Mouse (Mus musculus): ENCODE measurements around the gene Gata2. TPM values are rescaled to one million over a fixed set of nuclear protein-coding genes. Genes with fewer than 3 reads are reported as not detected.
"Not testable (repeated sequence)": the region's sequence is repeated elsewhere in the genome, so short reads cannot be mapped to it uniquely, and the experiment has no call there.

The Gata2 gene
- polyA plus RNA-seq (2015; fragmentation: Nextera tagmentation; extraction: Ambion mirVana), result 14.0 and 20.4 TPM in 2 replicates

DNA sequence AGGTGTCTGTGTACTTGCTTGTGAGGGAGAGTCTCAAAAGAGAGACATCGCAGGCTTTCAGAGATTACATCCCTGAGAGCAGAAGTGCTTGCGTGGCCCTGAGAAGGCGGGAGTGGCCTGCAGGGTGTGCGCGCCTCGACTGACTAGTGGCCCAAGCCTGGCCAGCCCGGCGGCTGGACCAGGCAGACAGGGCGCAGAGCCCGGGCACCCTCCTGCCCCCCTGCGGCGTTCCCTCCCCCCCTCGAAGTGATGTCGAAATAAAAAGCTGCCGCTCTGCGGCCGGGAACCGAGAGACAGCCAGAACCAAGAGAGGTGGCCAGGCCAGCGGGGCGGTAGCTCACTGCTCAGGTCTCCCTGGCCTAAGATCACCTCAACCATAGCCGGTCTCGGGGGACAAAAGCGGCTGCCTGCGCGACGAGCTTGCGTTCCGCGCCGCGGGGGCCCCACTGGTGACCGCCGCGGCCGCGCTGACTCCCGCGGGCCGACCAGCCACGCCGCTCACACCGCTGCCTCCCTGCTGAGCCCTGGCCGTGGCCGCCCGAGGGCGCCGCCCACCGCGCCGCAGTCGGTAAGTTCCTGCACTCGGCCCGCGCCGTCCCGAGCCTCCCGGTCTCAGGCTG is at the start of gene Gata2:
Gene Gata2, plus strand, starts transcription at position 459 of the 620 bp plus-strand sequence.
- H3K4me1 ChIP-seq (replicated peaks), result peaks cover 54% of the 10 kb centered on the region
- 3% methylated on average over 57 of the region's 57 CpGs for WGBS

GRCm38 (mm10) chr6:88145793-88146192 is 47.9 kb upstream of the Gata2 start:
- H3K9ac ChIP-seq, result no peak overlapping the region
- H3K27ac ChIP-seq, result no peak overlapping the region
- ATAC-seq (replicated peaks; ENCODE audit: insufficient number of reproducible peaks, insufficient read depth, low FRiP score, low read depth), result no peak
- H3K4me3 ChIP-seq, result no peak overlapping the region
- no peaks in the 10 kb centered on the region for H3K27me3 ChIP-seq
- no peaks in the 10 kb centered on the region for H3K9me3 ChIP-seq (replicated peaks)
- WGBS, result 70% methylated on average over 4 of the region's 4 CpGs
- H3K4me1 ChIP-seq (replicated peaks), result peaks cover 13% of the 10 kb centered on the region
- no peak overlapping the region for H3K4me2 ChIP-seq
- no peaks in the 10 kb centered on the region for H3K36me3 ChIP-seq

More for the DNA sequence above, at the start of gene Gata2:
- H3K4me2 ChIP-seq, result peak within 1 kb of the TSS; percentile 74
- no peak within 1 kb of the TSS; the same call in 1 of the 2 replicates for H3K27ac ChIP-seq
- peak within 1 kb of the TSS; percentile 43 for H3K4me3 ChIP-seq
- peak within 1 kb of the TSS; percentile 47 for H3K9ac ChIP-seq
- H3K9me3 ChIP-seq (replicated peaks), result no peaks in the 10 kb centered on the region
- peaks cover 99% of the 10 kb centered on the region for H3K27me3 ChIP-seq
- H3K36me3 ChIP-seq, result no peaks in the 10 kb centered on the region
- no peak for ATAC-seq (replicated peaks; ENCODE audit: insufficient number of reproducible peaks, insufficient read depth, low FRiP score, low read depth)

GRCm38 (mm10) chr6:88146576-88146975 is 47.1 kb upstream of the Gata2 start:
- ATAC-seq (replicated peaks; ENCODE audit: insufficient number of reproducible peaks, insufficient read depth, low FRiP score, low read depth), result no peak
- Histone ChIP-seq H3K9me3 (replicated peaks) (no peaks in the 10 kb centered on the region), H3K4me3 (no peak overlapping the region), H3K27ac (no peak overlapping the region), H3K27me3 (no peaks in the 10 kb centered on the region), H3K9ac (no peak overlapping the region), H3K36me3 (no peaks in the 10 kb centered on the region), H3K4me1 (replicated peaks) (peaks cover 11% of the 10 kb centered on the region), H3K4me2 (no peak overlapping the region)
- WGBS, result 65% methylated on average over 8 of the region's 8 CpGs

GRCm38 (mm10) chr6:88147411-88148003 is 46.2 kb upstream of the Gata2 start:
- H3K9me3 ChIP-seq (replicated peaks), result no peaks in the 10 kb centered on the region
- ATAC-seq (replicated peaks; ENCODE audit: insufficient number of reproducible peaks, insufficient read depth, low FRiP score, low read depth), result peak; percentile 56; the same call in 1 of the 2 replicates
- no peak overlapping the region for H3K4me3 ChIP-seq
- H3K36me3 ChIP-seq, result no peaks in the 10 kb centered on the region
- 59% methylated on average over 16 of the region's 16 CpGs for WGBS
- no peak overlapping the region for H3K27ac ChIP-seq
- no peak overlapping the region for H3K9ac ChIP-seq
- H3K27me3 ChIP-seq, result no peaks in the 10 kb centered on the region
- peak overlapping the region; percentile 16; the same call in 1 of the 2 replicates for H3K4me2 ChIP-seq
- peaks cover 11% of the 10 kb centered on the region for H3K4me1 ChIP-seq (replicated peaks)

DNA sequence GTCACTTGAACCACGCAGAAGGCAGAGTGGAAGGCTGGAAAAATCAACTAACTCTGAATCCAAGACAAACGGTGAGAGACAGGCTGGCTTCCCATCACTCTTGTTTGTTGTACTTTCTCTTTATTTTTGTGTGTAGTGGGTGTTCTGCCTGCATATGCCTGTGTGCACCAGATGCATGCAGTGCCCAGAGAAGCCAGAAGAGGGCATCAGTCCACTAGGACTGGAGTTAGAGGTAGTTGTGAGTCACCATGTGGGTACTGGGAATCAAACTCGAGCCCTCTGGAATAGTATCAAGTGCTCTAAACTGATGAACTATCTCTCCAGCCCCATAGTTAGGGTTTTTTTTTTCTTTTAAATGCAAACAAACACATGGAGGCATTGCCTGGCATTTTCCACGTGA is 42.4 kb upstream of the Gata2 start:
- no peaks in the 10 kb centered on the region for H3K9me3 ChIP-seq (replicated peaks)
- H3K27ac ChIP-seq, result no peak overlapping the region
- no peak for ATAC-seq (replicated peaks; ENCODE audit: insufficient number of reproducible peaks, insufficient read depth, low FRiP score, low read depth)
- H3K9ac ChIP-seq, result no peak overlapping the region
- peaks cover 11% of the 10 kb centered on the region for H3K4me1 ChIP-seq (replicated peaks)
- 0 out of 2 replicates have a peak, but pooled peaks cover 5% of the 10 kb centered on the region for H3K27me3 ChIP-seq
- H3K4me3 ChIP-seq, result no peak overlapping the region
- H3K4me2 ChIP-seq, result no peak overlapping the region
- 66% methylated on average over 4 of the region's 4 CpGs for WGBS
- no peaks in the 10 kb centered on the region for H3K36me3 ChIP-seq

DNA sequence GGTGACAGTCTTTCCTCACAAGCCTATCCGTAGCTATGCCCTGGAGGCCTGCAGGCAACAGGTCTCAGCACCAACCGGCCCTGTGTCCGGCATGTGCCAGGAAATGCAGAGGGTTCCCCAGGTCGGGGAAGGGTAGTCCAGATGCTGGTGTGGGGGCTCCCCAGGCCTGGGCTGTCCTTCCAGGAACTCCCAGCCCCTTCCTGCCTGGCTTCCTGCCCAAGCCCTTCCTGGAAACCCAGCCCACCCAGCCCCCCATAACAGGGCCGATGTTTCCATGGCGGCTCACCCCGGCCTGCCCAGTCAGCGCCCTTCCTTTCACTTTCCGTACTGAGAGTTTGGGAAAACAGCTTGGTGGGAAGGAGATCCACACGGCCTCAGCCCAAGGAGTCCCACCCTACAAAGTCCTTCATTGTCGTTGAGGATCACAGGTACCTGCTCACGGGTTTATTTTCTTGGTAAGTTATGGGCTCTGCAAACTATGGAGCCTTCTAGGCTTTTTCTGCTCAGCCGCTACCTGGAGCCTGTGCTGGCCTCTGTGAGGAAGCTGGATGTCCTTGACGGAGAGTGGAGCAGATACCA is 41.5 kb upstream of the Gata2 start:
- WGBS, result 56% methylated on average over 14 of the region's 14 CpGs
- peak; percentile 30; the same call in 1 of the 2 replicates for ATAC-seq (replicated peaks; ENCODE audit: insufficient number of reproducible peaks, insufficient read depth, low FRiP score, low read depth)
- no peak overlapping the region for H3K4me3 ChIP-seq

GRCm38 (mm10) chr6:88152979-88153378 is 40.7 kb upstream of the Gata2 start:
- ATAC-seq (replicated peaks; ENCODE audit: insufficient number of reproducible peaks, insufficient read depth, low FRiP score, low read depth), result no peak
- 64% methylated on average over 6 of the region's 6 CpGs for WGBS
- no peaks in the 10 kb centered on the region for H3K36me3 ChIP-seq
- peak overlapping the region; percentile 6; the same call in 1 of the 2 replicates for H3K4me2 ChIP-seq
- H3K27me3 ChIP-seq, result 0 out of 2 replicates have a peak, but pooled peaks cover 5% of the 10 kb centered on the region
- no peak overlapping the region for H3K9ac ChIP-seq
- no peaks in the 10 kb centered on the region for H3K9me3 ChIP-seq (replicated peaks)
- peak overlapping the region; percentile 52 for H3K27ac ChIP-seq
- no peaks in the 10 kb centered on the region for H3K4me1 ChIP-seq (replicated peaks)
- no peak overlapping the region for H3K4me3 ChIP-seq

More for the DNA sequence above, 41.5 kb upstream of the Gata2 start:
- no peak overlapping the region for H3K9ac ChIP-seq
- H3K27ac ChIP-seq, result peak overlapping the region; percentile 52
- peaks cover 6% of the 10 kb centered on the region for H3K4me1 ChIP-seq (replicated peaks)
- H3K27me3 ChIP-seq, result 0 out of 2 replicates have a peak, but pooled peaks cover 5% of the 10 kb centered on the region
- H3K36me3 ChIP-seq, result no peaks in the 10 kb centered on the region
- peak overlapping the region; percentile 6; the same call in 1 of the 2 replicates for H3K4me2 ChIP-seq
- no peaks in the 10 kb centered on the region for H3K9me3 ChIP-seq (replicated peaks)

DNA sequence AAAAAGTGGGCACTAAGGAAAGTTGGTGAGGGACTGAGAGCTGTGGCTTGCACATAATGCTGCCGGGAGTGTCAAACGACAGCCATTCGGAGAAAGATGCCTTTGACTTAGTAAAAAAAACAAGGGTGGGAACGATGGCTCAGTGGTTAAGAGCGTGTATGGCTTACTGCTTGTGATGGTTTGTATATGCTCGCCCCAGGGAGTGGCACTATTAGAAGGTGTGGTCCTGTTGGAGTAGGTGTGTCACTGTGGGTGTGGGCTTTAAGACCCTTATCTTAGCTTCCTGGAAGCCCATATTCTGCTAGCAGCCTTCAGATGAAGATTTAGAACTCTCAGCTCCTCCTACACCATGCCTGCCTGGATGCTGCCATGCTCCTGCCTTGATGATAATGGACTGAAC is 38.1 kb upstream of the Gata2 start:
- H3K4me2 ChIP-seq; H3K36me3 ChIP-seq; H3K9ac ChIP-seq; H3K9me3 ChIP-seq (replicated peaks); H3K27ac ChIP-seq; H3K4me1 ChIP-seq (replicated peaks); H3K4me3 ChIP-seq; ATAC-seq (replicated peaks; ENCODE audit: insufficient number of reproducible peaks, insufficient read depth, low FRiP score, low read depth); H3K27me3 ChIP-seq: not testable (repeated sequence)
- 86% methylated on average over 6 of the region's 6 CpGs for WGBS

DNA sequence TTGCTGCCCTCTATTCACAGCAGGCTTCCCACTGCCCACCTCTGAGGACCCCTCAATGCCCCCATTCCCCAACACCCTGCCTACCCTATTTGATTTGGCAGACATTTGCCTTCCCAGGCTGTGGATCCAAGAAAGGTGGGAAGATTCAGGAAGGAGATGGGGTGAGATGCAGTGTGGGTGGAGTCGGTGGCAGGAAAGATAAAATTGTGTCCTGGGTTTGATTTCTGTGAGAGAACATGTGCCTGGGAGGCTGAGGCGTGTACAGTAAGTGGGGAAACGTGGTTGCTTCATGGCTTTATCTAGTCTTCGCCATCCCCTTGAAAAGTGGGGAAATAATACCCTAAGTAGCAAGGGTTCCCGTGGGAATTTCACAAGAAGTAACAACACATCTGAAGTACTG is 34.9 kb upstream of the Gata2 start:
- H3K4me1 ChIP-seq (replicated peaks), result no peaks in the 10 kb centered on the region
- 0 out of 2 replicates have a peak, but pooled peaks cover 5% of the 10 kb centered on the region for H3K27me3 ChIP-seq
- no peaks in the 10 kb centered on the region for H3K9me3 ChIP-seq (replicated peaks)
- H3K4me2 ChIP-seq, result no peak overlapping the region
- 76% methylated on average over 5 of the region's 5 CpGs for WGBS
- no peak overlapping the region for H3K4me3 ChIP-seq
- no peak for ATAC-seq (replicated peaks; ENCODE audit: insufficient number of reproducible peaks, insufficient read depth, low FRiP score, low read depth)
- H3K9ac ChIP-seq, result no peak overlapping the region
- H3K27ac ChIP-seq, result no peak overlapping the region
- no peaks in the 10 kb centered on the region for H3K36me3 ChIP-seq

DNA sequence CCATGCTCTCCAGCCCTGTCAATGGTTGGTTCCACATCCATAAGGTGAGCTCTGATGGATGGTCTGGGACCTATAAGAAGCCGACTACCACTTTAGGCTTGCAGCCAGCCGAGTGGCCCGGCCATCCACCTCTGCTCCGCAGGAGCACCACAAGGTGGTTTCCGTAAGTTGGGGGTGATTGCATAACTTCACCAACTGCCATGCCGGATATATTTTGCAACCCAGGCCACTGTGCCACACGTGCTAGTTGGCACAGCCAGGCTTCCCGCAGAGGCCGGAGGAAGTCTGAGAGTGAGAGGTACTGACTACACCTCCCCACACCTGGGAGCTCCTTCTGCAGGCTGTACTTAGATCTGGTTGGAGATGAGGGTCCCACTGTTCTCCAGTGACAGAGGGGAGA is 27.6 kb upstream of the Gata2 start:
- Histone ChIP-seq H3K4me2 (no peak overlapping the region), H3K9ac (no peak overlapping the region), H3K9me3 (replicated peaks) (no peaks in the 10 kb centered on the region), H3K36me3 (no peaks in the 10 kb centered on the region), H3K4me1 (replicated peaks) (no peaks in the 10 kb centered on the region), H3K27me3 (no peaks in the 10 kb centered on the region; the same call in 1 of the 2 replicates), H3K27ac (no peak overlapping the region), H3K4me3 (no peak overlapping the region)
- no peak for ATAC-seq (replicated peaks; ENCODE audit: insufficient number of reproducible peaks, insufficient read depth, low FRiP score, low read depth)
- 92% methylated on average over 9 of the region's 9 CpGs for WGBS

DNA sequence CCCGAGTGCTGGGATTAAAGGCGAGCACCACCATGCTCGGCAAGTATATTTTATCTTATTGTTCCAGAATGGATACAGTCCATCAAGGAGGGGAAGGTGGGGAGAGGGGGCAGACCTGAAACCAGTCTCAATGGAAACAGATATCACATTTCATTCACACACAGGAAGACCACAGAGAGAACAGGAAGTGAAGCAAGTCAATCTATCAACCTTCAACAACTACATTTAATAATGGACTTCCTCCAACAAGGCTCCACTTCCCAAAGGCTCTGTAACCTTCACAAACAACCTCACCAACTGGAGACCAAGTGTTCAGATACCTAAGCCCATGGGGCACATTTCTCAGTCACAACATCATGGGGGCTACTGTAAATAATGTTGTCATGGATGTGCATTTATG is 19.5 kb upstream of the Gata2 start:
- Histone ChIP-seq H3K9me3 (replicated peaks) (no peaks in the 10 kb centered on the region), H3K9ac (no peak overlapping the region), H3K27ac (no peak overlapping the region), H3K36me3 (no peaks in the 10 kb centered on the region), H3K4me1 (replicated peaks) (no peaks in the 10 kb centered on the region), H3K4me3 (no peak overlapping the region), H3K4me2 (no peak overlapping the region), H3K27me3 (no peaks in the 10 kb centered on the region)
- no peak for ATAC-seq (replicated peaks; ENCODE audit: insufficient number of reproducible peaks, insufficient read depth, low FRiP score, low read depth)
- 90% methylated on average over 3 of the region's 3 CpGs for WGBS

Measured in heart, embryonic 15.5 days (tissue).